Mouse (Mus musculus) MEL (cell line): Measurements from ENCODE around the gene Glp2r. TPM values are rescaled to one million over a fixed set of nuclear protein-coding genes. Genes with fewer than 3 reads are reported as not detected.

ENCODE experiments used
- DNase-seq: peaks from one replicate; pipeline ENCODE4 v3.0.0; 2011; ENCODE audit warnings: low read depth, low spot score
- H3K27ac ChIP-seq: 2 replicates; pipeline ENCODE4 v1.5.1; 2012; ENCODE audit warnings: low read depth, mild to moderate bottlenecking, control low read depth, low read length, moderate library complexity; ENCODE audit not compliant: control insufficient read depth
- H3K27me3 ChIP-seq, 2 experiments: fragments of 150-350 bp in 1 of 2; sonication (generic) in 1 of 2; 2 replicates each; pipeline ENCODE4 v1.6.1; 2012; ENCODE audit warnings: low read length in 2 of 2, mild to moderate bottlenecking in 2 of 2, improper control_type of control experiment in 1 of 2, moderate library complexity in 1 of 2; ENCODE audit not compliant: insufficient read depth in 2 of 2, control insufficient read depth in 1 of 2
- H3K36me3 ChIP-seq, 2 experiments: 2 replicates each; pipeline ENCODE4 v1.6.1; 2012 to 2014; ENCODE audit warnings: low read length in 2 of 2, improper control_type of control experiment in 1 of 2, inconsistent platforms in 1 of 2, mild to moderate bottlenecking in 1 of 2; ENCODE audit not compliant: insufficient read depth in 2 of 2, control insufficient read depth in 1 of 2
- H3K4me1 ChIP-seq, 2 experiments: fragments of 150-350 bp in 1 of 2; sonication (generic) in 1 of 2; 2 replicates each; pipeline ENCODE4 v1.6.1; 2012; ENCODE audit warnings: low read length in 2 of 2, improper control_type of control experiment in 1 of 2, mild to moderate bottlenecking in 1 of 2; ENCODE audit not compliant: insufficient read depth in 2 of 2, control insufficient read depth in 1 of 2
- H3K4me3 ChIP-seq, 2 experiments: fragments of 150-350 bp in 1 of 2; sonication (generic) in 1 of 2; 2 replicates each; pipeline ENCODE4 v1.5.1; 2012; ENCODE audit warnings: low read depth in 2 of 2, low read length in 2 of 2, mild to moderate bottlenecking in 2 of 2, moderate library complexity in 2 of 2, control low read depth in 1 of 2, improper control_type of control experiment in 1 of 2; ENCODE audit not compliant: control insufficient read depth in 1 of 2, insufficient read depth in 1 of 2
- H3K79me2 ChIP-seq: 2 replicates; pipeline ENCODE4 v1.6.1; 2012; ENCODE audit warnings: mild to moderate bottlenecking, low read length, moderate library complexity; ENCODE audit not compliant: control insufficient read depth, poor library complexity, insufficient read depth
- H3K9ac ChIP-seq: 2 replicates; pipeline ENCODE4 v1.6.1; 2012; ENCODE audit warnings: low read depth, mild to moderate bottlenecking, control low read depth, low read length, moderate library complexity; ENCODE audit not compliant: control insufficient read depth, poor library complexity, severe bottlenecking
- H3K9me3 ChIP-seq: fragments of 150-350 bp; sonication (generic); replicated peaks from 2 replicates; pipeline ENCODE4 v1.6.1; 2012; ENCODE audit warnings: mild to moderate bottlenecking, low read length, improper control_type of control experiment, moderate library complexity; ENCODE audit not compliant: insufficient read depth
- CHD1 ChIP-seq: IDR thresholded peaks from 2 replicates; pipeline ENCODE4 v1.6.1; 2012; ENCODE audit warnings: low read depth, mild to moderate bottlenecking, inconsistent platforms, low read length, improper control_type of control experiment
- E2F4 ChIP-seq: IDR thresholded peaks from 2 replicates; pipeline ENCODE4 v1.6.1; 2011; ENCODE audit warnings: low read depth, low read length, improper control_type of control experiment, borderline replicate concordance
- EP300 ChIP-seq, 2 experiments: IDR thresholded peaks; 2 replicates each; pipeline ENCODE4 v1.6.1; 2011; ENCODE audit warnings: improper control_type of control experiment in 2 of 2, low read length in 2 of 2, low read depth in 1 of 2, mild to moderate bottlenecking in 1 of 2
- ETS1 ChIP-seq: IDR thresholded peaks from 2 replicates; pipeline ENCODE4 v1.6.1; 2012; ENCODE audit warnings: low read depth, mild to moderate bottlenecking, inconsistent platforms, low read length, improper control_type of control experiment, moderate library complexity
- GABPA ChIP-seq: IDR thresholded peaks from 2 replicates; pipeline ENCODE4 v1.6.1; 2012; ENCODE audit warnings: low read depth, mild to moderate bottlenecking, inconsistent platforms, low read length, improper control_type of control experiment, moderate library complexity
- HCFC1 ChIP-seq: IDR thresholded peaks from 2 replicates; pipeline ENCODE4 v1.6.1; 2012; ENCODE audit warnings: low read depth, mild to moderate bottlenecking, inconsistent platforms, low read length, improper control_type of control experiment, moderate library complexity
- MAX ChIP-seq: IDR thresholded peaks from 2 replicates; pipeline ENCODE4 v1.6.1; 2011; ENCODE audit warnings: low read length, improper control_type of control experiment
- MEF2A ChIP-seq: IDR thresholded peaks from 2 replicates; pipeline ENCODE4 v1.6.1; 2014; ENCODE audit warnings: low read depth, mild to moderate bottlenecking, inconsistent platforms, low read length, improper control_type of control experiment; ENCODE audit not compliant: poor library complexity, insufficient replicate concordance, severe bottlenecking; ENCODE audit errors: extremely low read depth
- MXI1 ChIP-seq: IDR thresholded peaks from 2 replicates; pipeline ENCODE4 v1.6.1; 2011; ENCODE audit warnings: mild to moderate bottlenecking, low read depth, low read length, improper control_type of control experiment
- MYC ChIP-seq: IDR thresholded peaks from 2 replicates; pipeline ENCODE4 v1.6.1; 2011; ENCODE audit warnings: low read depth, mild to moderate bottlenecking, low read length, improper control_type of control experiment, moderate library complexity
- NELFE ChIP-seq: IDR thresholded peaks from 2 replicates; pipeline ENCODE4 v1.6.1; 2011; ENCODE audit warnings: low read depth, low read length, improper control_type of control experiment
- NRF1 ChIP-seq: IDR thresholded peaks from 2 replicates; pipeline ENCODE4 v1.6.1; 2014; ENCODE audit warnings: low read depth, mild to moderate bottlenecking, inconsistent platforms, low read length, improper control_type of control experiment, moderate library complexity; ENCODE audit not compliant: poor library complexity, insufficient read depth, severe bottlenecking
- POLR2AphosphoS5 ChIP-seq: IDR thresholded peaks from 2 replicates; pipeline ENCODE4 v1.6.1; 2012; ENCODE audit warnings: low read depth, borderline replicate concordance, mild to moderate bottlenecking, inconsistent platforms, low read length, moderate library complexity, mixed read lengths
- SIN3A ChIP-seq: IDR thresholded peaks from 2 replicates; pipeline ENCODE4 v1.6.1; 2012; ENCODE audit warnings: low read length, improper control_type of control experiment, inconsistent platforms
- SMC3 ChIP-seq: IDR thresholded peaks from 2 replicates; pipeline ENCODE4 v1.6.1; 2011; ENCODE audit warnings: low read depth, low read length, improper control_type of control experiment
- TAL1 ChIP-seq: IDR thresholded peaks from 2 replicates; pipeline ENCODE4 v1.6.1; 2012; ENCODE audit warnings: mild to moderate bottlenecking, inconsistent platforms, low read length, moderate library complexity, mixed read lengths
- TBP ChIP-seq: IDR thresholded peaks from 2 replicates; pipeline ENCODE4 v1.8.0; 2011; ENCODE audit warnings: low read depth, low read length, improper control_type of control experiment
- TCF12 ChIP-seq: IDR thresholded peaks from 2 replicates; pipeline ENCODE4 v1.6.1; 2014; ENCODE audit warnings: low read depth, mild to moderate bottlenecking, inconsistent platforms, low read length, improper control_type of control experiment, moderate library complexity
- UBTF ChIP-seq: IDR thresholded peaks from 2 replicates; pipeline ENCODE4 v1.6.1; 2012; ENCODE audit warnings: low read depth, mild to moderate bottlenecking, inconsistent platforms, low read length, improper control_type of control experiment, moderate library complexity, borderline replicate concordance; ENCODE audit not compliant: insufficient read depth
- USF1 ChIP-seq: IDR thresholded peaks from 2 replicates; pipeline ENCODE4 v1.6.1; 2014; ENCODE audit warnings: low read depth, mild to moderate bottlenecking, inconsistent platforms, low read length, improper control_type of control experiment, moderate library complexity
- USF2 ChIP-seq, 2 experiments: IDR thresholded peaks; 2 replicates each; pipeline ENCODE4 v1.6.1; 2011 to 2012; ENCODE audit warnings: improper control_type of control experiment in 2 of 2, low read length in 2 of 2, borderline replicate concordance in 1 of 2, inconsistent platforms in 1 of 2, low read depth in 1 of 2, mild to moderate bottlenecking in 1 of 2; ENCODE audit not compliant: insufficient read depth in 1 of 2
- ZC3H11A ChIP-seq: IDR thresholded peaks from 2 replicates; pipeline ENCODE4 v1.6.1; 2012; ENCODE audit warnings: low read depth, mild to moderate bottlenecking, inconsistent platforms, low read length, improper control_type of control experiment
- ZKSCAN1 ChIP-seq: IDR thresholded peaks from 2 replicates; pipeline ENCODE4 v1.6.1; 2012; ENCODE audit warnings: low read depth, mild to moderate bottlenecking, inconsistent platforms, low read length, improper control_type of control experiment, moderate library complexity
- ZMIZ1 ChIP-seq: IDR thresholded peaks from 2 replicates; pipeline ENCODE4 v1.6.1; 2012; ENCODE audit warnings: low read depth, mild to moderate bottlenecking, inconsistent platforms, low read length, improper control_type of control experiment, moderate library complexity
- ZNF384 ChIP-seq: IDR thresholded peaks from 2 replicates; pipeline ENCODE4 v1.6.1; 2012; ENCODE audit warnings: low read depth, mild to moderate bottlenecking, inconsistent platforms, low read length, improper control_type of control experiment
- polyA plus RNA-seq, 2 experiments: library from polyadenylated mRNA; stranded (reverse) in 1 of 2; unstranded in 1 of 2; fragments of >175 nt in 1 of 2; fragments of >200 nt in 1 of 2; gene quantifications; 2 replicates each; pipeline versions ENCODE4 v1.2.1 to v1.2.4; 2012; ENCODE audit warnings: low replicate concordance in 2 of 2, low read depth in 1 of 2; ENCODE audit not compliant: insufficient read length in 2 of 2, insufficient read depth in 1 of 2, missing spikeins in 1 of 2
- total RNA-seq: library from RNA; depleted of rRNA; stranded (reverse); fragments of 300-350 nt; gene quantifications from 2 replicates; pipeline ENCODE4 v1.2.3, GENCODE M21; 2012

Gene Glp2r
- total and polyA plus RNA-seq, 3 experiments, result not detected

DNA sequence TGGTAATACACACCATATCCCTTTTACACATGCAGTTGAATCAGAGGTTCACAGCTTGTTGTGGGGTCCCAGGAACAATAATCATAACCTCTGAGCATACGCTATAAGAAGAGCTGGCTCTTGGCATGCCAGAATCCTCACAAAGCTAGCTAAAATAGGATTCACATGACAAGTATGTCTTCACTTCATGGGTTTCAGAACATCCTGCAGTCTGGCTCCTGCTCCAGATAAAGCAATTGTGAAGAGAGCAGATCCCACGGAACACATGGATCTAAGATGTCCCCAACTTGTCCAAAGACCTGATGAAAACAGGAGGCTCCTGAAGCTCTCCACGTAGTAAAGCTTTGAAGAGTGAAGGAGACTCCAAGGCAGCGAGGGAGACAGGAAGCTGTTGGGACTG lies 55.6 kb downstream of the Glp2r start:
- Histone ChIP-seq H3K4me3 (no peak overlapping the region), H3K9ac (no peak overlapping the region), H3K9me3 (no peaks in the 10 kb centered on the region), H3K4me1 (no peaks in the 10 kb centered on the region), H3K79me2 (no peaks in the 10 kb centered on the region), H3K27me3 (no peaks in the 10 kb centered on the region), H3K27ac (no peak overlapping the region), H3K36me3 (no peaks in the 10 kb centered on the region)
- TF ChIP-seq ETS1, result no peak
- TF ChIP-seq MXI1, result no peak
- no peak for TF ChIP-seq UBTF
- no peak for TF ChIP-seq GABPA
- no peak for TF ChIP-seq MYC
- no peak for TF ChIP-seq NRF1
- no peak for TF ChIP-seq ZMIZ1
- TF ChIP-seq ZC3H11A, result no peak
- TF ChIP-seq MAX, result no peak
- no peak for TF ChIP-seq TBP
- TF ChIP-seq TAL1, result no peak
- no peak for TF ChIP-seq ZNF384
- no peak for TF ChIP-seq SMC3
- TF ChIP-seq SIN3A, result no peak
- no peak for TF ChIP-seq MEF2A
- no peak for TF ChIP-seq E2F4
- no peak for TF ChIP-seq TCF12
- TF ChIP-seq POLR2AphosphoS5, result no peak
- no peak for DNase-seq

DNA sequence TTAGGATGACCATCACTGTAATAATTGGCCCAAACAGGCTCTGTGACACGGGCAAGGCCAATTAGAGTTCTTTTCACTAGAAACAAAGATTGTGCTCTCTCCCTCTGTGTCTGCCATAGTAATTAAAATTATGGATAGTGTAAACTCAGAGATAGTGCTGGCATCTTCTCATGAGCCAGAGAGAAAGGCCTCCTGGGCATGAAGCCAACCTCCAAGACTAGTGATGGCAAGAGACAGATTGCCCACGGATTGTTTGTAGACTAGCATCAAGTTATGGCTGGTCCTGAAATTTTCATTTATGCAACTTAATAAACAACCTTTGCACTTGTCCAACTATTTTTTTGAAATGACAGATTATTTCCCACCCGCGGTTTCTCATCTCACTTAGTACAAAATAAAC lies 58.0 kb downstream of the Glp2r start:
- Histone ChIP-seq H3K79me2 (no peaks in the 10 kb centered on the region), H3K4me3 (no peak overlapping the region), H3K27ac (no peak overlapping the region), H3K9ac (no peak overlapping the region), H3K36me3 (no peaks in the 10 kb centered on the region), H3K9me3 (no peaks in the 10 kb centered on the region), H3K27me3 (no peaks in the 10 kb centered on the region), H3K4me1 (no peaks in the 10 kb centered on the region)
- no peak for DNase-seq
- TF ChIP-seq USF2 (IDR thresholded peaks at IDR 0.05; ENCODE audit: borderline replicate concordance in 1 of 2, insufficient read depth in 1 of 2, low read depth in 1 of 2, low read length in 2 of 2) (no peak), MYC (no peak), SMC3 (no peak), HCFC1 (no peak), TBP (no peak), ZKSCAN1 (no peak), EP300 (IDR thresholded peaks at IDR 0.05; ENCODE audit: low read depth in 1 of 2, low read length in 2 of 2) (no peak), NELFE (no peak), GABPA (no peak), CHD1 (no peak), POLR2AphosphoS5 (no peak), USF1 (no peak), MEF2A (no peak), TAL1 (no peak), ZMIZ1 (no peak)
